Mouse (Mus musculus): ENCODE results near the gene Psma4. TPM values are rescaled to one million over a fixed set of nuclear protein-coding genes. Genes with fewer than 3 reads are reported as not detected.
A peak's percentile ranks its signal among the peaks of the same experiment; 100 is the strongest.
"Not testable (repeated sequence)": the region's sequence is repeated elsewhere in the genome, so short reads cannot be mapped to it uniquely, and the experiment has no call there.

Gene Psma4
- polyA plus RNA-seq, 1 experiment from 2014 or later: 135 TPM

DNA sequence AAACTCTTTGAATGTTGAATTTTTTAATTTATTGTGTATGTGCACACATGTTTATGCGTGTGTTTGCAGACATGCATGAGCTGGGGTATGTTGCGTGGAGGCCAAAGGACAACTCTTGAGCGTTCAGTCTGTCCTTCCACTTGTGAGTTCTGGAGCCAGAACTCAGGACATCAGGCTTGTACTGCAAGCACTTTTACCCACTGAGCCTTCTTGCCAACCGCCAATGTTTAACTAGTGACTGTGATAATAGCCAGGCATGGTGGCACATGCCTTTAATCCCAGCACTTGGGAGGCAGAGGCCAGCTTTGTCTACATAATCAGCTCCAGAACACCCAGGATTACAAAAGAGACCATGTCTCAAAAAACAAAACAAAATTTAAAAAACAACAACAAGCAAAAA lies 8.5 kb upstream of the Psma4 start:
- Histone ChIP-seq H3K4me2 (no peak overlapping the region), H3K4me3 (replicated peaks) (no peak overlapping the region), H3K36me3 (replicated peaks) (no peaks in the 10 kb centered on the region), H3K9ac (no peak overlapping the region), H3K27ac (replicated peaks) (no peak overlapping the region), H3K4me1 (replicated peaks) (no peaks in the 10 kb centered on the region), H3K27me3 (no peaks in the 10 kb centered on the region), H3K9me3 (replicated peaks) (no peaks in the 10 kb centered on the region)
- 80% methylated on average over 4 of the region's 4 CpGs for WGBS (ENCODE audit: insufficient replicate concordance)
- ATAC-seq (ENCODE audit: insufficient read depth): no peak

- no peak for ATAC-seq (ENCODE audit: insufficient read depth)
- H3K27me3 ChIP-seq: no peaks in the 10 kb centered on the region
- no peak overlapping the region for H3K4me3 ChIP-seq (replicated peaks)
- H3K9ac ChIP-seq: no peak overlapping the region
- no peak overlapping the region for H3K4me2 ChIP-seq
- H3K27ac ChIP-seq (replicated peaks): no peak overlapping the region
- no peaks in the 10 kb centered on the region for H3K4me1 ChIP-seq (replicated peaks)
- WGBS (ENCODE audit: insufficient replicate concordance): 51% methylated on average over 2 of the region's 2 CpGs
- no peaks in the 10 kb centered on the region for H3K36me3 ChIP-seq (replicated peaks)
- H3K9me3 ChIP-seq (replicated peaks): no peaks in the 10 kb centered on the region
Observed at GRCm38 (mm10) chr9:54944467-54944866, 6.1 kb upstream of the Psma4 start.

- H3K9me3 ChIP-seq (replicated peaks): no peaks in the 10 kb centered on the region
Observed at GRCm38 (mm10) chr9:54946256-54946655, 4.3 kb upstream of the Psma4 start.

GRCm38 (mm10) chr9:54949465-54949864 lies 1.1 kb upstream of the Psma4 start:
- Histone ChIP-seq H3K36me3 (replicated peaks) (peaks cover 26% of the 10 kb centered on the region), H3K4me3 (replicated peaks) (no peak overlapping the region), H3K27me3 (no peaks in the 10 kb centered on the region), H3K27ac (replicated peaks) (no peak overlapping the region), H3K4me2 (no peak overlapping the region), H3K9ac (no peak overlapping the region), H3K9me3 (replicated peaks) (no peaks in the 10 kb centered on the region), H3K4me1 (replicated peaks) (peaks cover 28% of the 10 kb centered on the region)
- ATAC-seq (ENCODE audit: insufficient read depth): no peak

More at GRCm38 (mm10) chr9:54946256-54946655, 4.3 kb upstream of the Psma4 start:
- Histone ChIP-seq H3K4me1 (replicated peaks) (peaks cover 5% of the 10 kb centered on the region), H3K4me3 (replicated peaks) (no peak overlapping the region), H3K27me3 (no peaks in the 10 kb centered on the region), H3K27ac (replicated peaks) (no peak overlapping the region), H3K9ac (no peak overlapping the region), H3K4me2 (no peak overlapping the region), H3K36me3 (replicated peaks) (no peaks in the 10 kb centered on the region)
- 65% methylated on average over 16 of the region's 16 CpGs for WGBS (ENCODE audit: insufficient replicate concordance)
- ATAC-seq (ENCODE audit: insufficient read depth): no peak

DNA sequence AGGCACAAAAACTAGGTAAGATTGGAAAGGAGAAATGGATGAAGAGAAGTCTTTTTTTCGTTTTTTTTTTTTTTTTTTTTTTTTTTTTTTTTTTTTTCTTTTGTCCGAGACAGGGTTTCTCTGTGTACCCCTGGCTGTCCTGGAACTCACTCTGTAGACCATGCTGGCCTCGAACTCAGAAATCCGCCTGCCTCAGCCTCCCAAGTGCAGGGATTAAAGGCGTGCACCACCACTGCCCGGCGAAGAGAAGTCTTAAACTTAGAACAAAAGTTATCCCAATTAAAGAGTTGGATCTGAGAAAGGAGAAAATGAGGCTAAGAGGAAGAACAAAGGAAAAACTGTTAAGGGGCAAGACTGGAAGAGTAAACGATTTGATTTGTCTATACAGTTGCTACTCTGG lies 428 bp upstream of the Psma4 start:
- H3K4me3 ChIP-seq (replicated peaks): peak overlapping the region; percentile 92
- H3K4me2 ChIP-seq: peak overlapping the region; percentile 72
- H3K9me3 ChIP-seq (replicated peaks); H3K27me3 ChIP-seq; ATAC-seq (ENCODE audit: insufficient read depth): not testable (repeated sequence)
- peaks cover 28% of the 10 kb centered on the region for H3K4me1 ChIP-seq (replicated peaks)
- peaks cover 31% of the 10 kb centered on the region for H3K36me3 ChIP-seq (replicated peaks)
- H3K9ac ChIP-seq: peak overlapping the region; percentile 90
- peak overlapping the region; percentile 20; the same call in 1 of the 2 replicates for H3K27ac ChIP-seq (replicated peaks)
- WGBS (ENCODE audit: insufficient replicate concordance): 20% methylated on average over 8 of the region's 8 CpGs

DNA sequence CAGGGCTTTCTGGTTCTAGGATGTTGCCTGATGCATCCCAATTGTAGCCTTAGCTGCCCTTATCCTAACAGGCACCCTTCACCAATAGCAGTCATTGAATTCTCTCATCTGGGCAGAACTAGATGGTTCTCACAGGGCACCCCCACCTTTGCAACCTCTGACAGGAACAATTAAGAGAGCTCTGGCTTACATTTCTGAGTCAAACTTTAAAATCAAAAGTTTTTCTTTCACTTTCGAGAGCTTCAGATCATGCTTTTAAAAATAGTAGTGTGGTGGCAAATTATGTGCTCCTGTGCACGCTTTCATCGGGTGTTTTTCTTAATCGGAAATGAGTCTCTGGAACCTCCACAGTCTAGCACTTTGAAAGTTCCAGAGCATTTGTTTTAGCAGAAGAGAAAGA lies 10.5 kb downstream of the Psma4 start:
- H3K9me3 ChIP-seq (replicated peaks): no peaks in the 10 kb centered on the region
- H3K4me2 ChIP-seq: no peak overlapping the region
- no peak for ATAC-seq (ENCODE audit: insufficient read depth)
- no peak overlapping the region for H3K9ac ChIP-seq
- H3K4me1 ChIP-seq (replicated peaks): no peaks in the 10 kb centered on the region
- WGBS (ENCODE audit: insufficient replicate concordance): 84% methylated on average over 4 of the region's 4 CpGs
- peaks cover 33% of the 10 kb centered on the region for H3K36me3 ChIP-seq (replicated peaks)
- no peaks in the 10 kb centered on the region for H3K27me3 ChIP-seq
- H3K4me3 ChIP-seq (replicated peaks): no peak overlapping the region
- no peak overlapping the region for H3K27ac ChIP-seq (replicated peaks)

- H3K4me1 ChIP-seq (replicated peaks): no peaks in the 10 kb centered on the region
- H3K9me3 ChIP-seq (replicated peaks): no peaks in the 10 kb centered on the region
- no peak overlapping the region for H3K9ac ChIP-seq
- no peak overlapping the region for H3K27ac ChIP-seq (replicated peaks)
- peaks cover 8% of the 10 kb centered on the region for H3K36me3 ChIP-seq (replicated peaks)
- no peak overlapping the region for H3K4me3 ChIP-seq (replicated peaks)
- H3K4me2 ChIP-seq: no peak overlapping the region
- H3K27me3 ChIP-seq: no peaks in the 10 kb centered on the region
- ATAC-seq (ENCODE audit: insufficient read depth): no peak
Observed at GRCm38 (mm10) chr9:54963669-54964068, 13.1 kb downstream of the Psma4 start.

- no peaks in the 10 kb centered on the region for H3K27me3 ChIP-seq
- ATAC-seq (ENCODE audit: insufficient read depth): no peak
- 25% methylated on average over 8 of the region's 8 CpGs for WGBS (ENCODE audit: insufficient replicate concordance)
- H3K9ac ChIP-seq: no peak overlapping the region
- H3K27ac ChIP-seq (replicated peaks): no peak overlapping the region
- H3K36me3 ChIP-seq (replicated peaks): no peaks in the 10 kb centered on the region
- H3K4me3 ChIP-seq (replicated peaks): no peak overlapping the region
- no peak overlapping the region for H3K4me2 ChIP-seq
- H3K9me3 ChIP-seq (replicated peaks): no peaks in the 10 kb centered on the region
- H3K4me1 ChIP-seq (replicated peaks): no peaks in the 10 kb centered on the region
Observed at GRCm38 (mm10) chr9:54969972-54970637, 19.5 kb downstream of the Psma4 start.

GRCm38 (mm10) chr9:54980674-54981073 lies 30.1 kb downstream of the Psma4 start, which contains the start of gene Chrna5:
TSS of gene Chrna5 (plus strand) at chr9:54980880.
- 56% methylated on average over 8 of the region's 8 CpGs for WGBS (ENCODE audit: insufficient replicate concordance)
- ATAC-seq (ENCODE audit: insufficient read depth): no peak
- Histone ChIP-seq H3K4me2 (peak within 1 kb of the TSS; percentile 80), H3K27me3 (peaks cover 73% of the 10 kb centered on the region), H3K4me1 (replicated peaks) (peaks cover 11% of the 10 kb centered on the region), H3K36me3 (replicated peaks) (no peaks in the 10 kb centered on the region), H3K27ac (replicated peaks) (no peak within 1 kb of the TSS), H3K9ac (no peak within 1 kb of the TSS), H3K9me3 (replicated peaks) (no peaks in the 10 kb centered on the region), H3K4me3 (replicated peaks) (peak within 1 kb of the TSS; percentile 55)

GRCm38 (mm10) chr9:54981291-54982191 lies 31.0 kb downstream of the Psma4 start:
- H3K4me3 ChIP-seq (replicated peaks): peak overlapping the region; percentile 55
- under 1% methylated on average over 85 of the region's 85 CpGs for WGBS (ENCODE audit: insufficient replicate concordance)
- ATAC-seq (ENCODE audit: insufficient read depth): no peak
- peak overlapping the region; percentile 80 for H3K4me2 ChIP-seq
- H3K9me3 ChIP-seq (replicated peaks): no peaks in the 10 kb centered on the region
- peaks cover 72% of the 10 kb centered on the region for H3K27me3 ChIP-seq
- no peak overlapping the region for H3K27ac ChIP-seq (replicated peaks)
- H3K36me3 ChIP-seq (replicated peaks): no peaks in the 10 kb centered on the region
- no peak overlapping the region for H3K9ac ChIP-seq
- peaks cover 11% of the 10 kb centered on the region for H3K4me1 ChIP-seq (replicated peaks)

DNA sequence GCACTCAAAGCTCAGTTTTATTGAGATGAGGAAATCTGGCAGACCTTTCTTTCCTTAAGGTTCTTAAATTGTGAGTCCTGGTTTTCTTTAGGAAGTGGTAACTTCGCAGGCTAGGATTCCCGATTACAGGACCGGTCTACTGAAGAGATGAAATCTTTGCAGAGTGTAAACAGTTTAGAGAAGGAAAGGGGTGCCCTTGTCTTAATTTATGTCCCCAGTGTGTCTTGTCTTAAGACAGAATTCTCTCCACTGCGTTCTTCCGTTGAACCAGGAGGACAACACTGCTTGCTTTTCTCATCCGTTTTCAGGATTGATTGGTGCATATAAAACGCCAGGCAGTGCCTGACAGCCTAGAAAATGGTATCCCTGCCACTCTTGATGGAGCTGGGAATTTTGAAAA lies 31.8 kb downstream of the Psma4 start:
- peaks cover 11% of the 10 kb centered on the region for H3K4me1 ChIP-seq (replicated peaks)
- H3K4me2 ChIP-seq: no peak overlapping the region
- ATAC-seq (ENCODE audit: insufficient read depth): no peak
- H3K9me3 ChIP-seq (replicated peaks): no peaks in the 10 kb centered on the region
- H3K27me3 ChIP-seq: peaks cover 65% of the 10 kb centered on the region
- H3K9ac ChIP-seq: no peak overlapping the region
- H3K4me3 ChIP-seq (replicated peaks): no peak overlapping the region
- H3K27ac ChIP-seq (replicated peaks): no peak overlapping the region
- no peaks in the 10 kb centered on the region for H3K36me3 ChIP-seq (replicated peaks)
- WGBS (ENCODE audit: insufficient replicate concordance): 8% methylated on average over 7 of the region's 7 CpGs

Data from liver, embryonic 15.5 days (tissue).